Mouse (Mus musculus) layer of hippocampus, adult 18-20 months (tissue): ENCODE data around the gene Efnb2. TPM values are rescaled to one million over a fixed set of nuclear protein-coding genes. Genes with fewer than 3 reads are reported as not detected.

ENCODE experiments used
- DNase-seq, 2 experiments: peaks; one replicate each; pipeline ENCODE4 v3.0.0; 2022; ENCODE audit warnings: low spot score in 2 of 2
- total RNA-seq, 2 experiments: library from RNA; stranded (reverse); gene quantifications; 2 replicates each; pipeline ENCODE4 v1.2.3; 2021

Efnb2 gene
- total RNA-seq, 2 experiments from 2014 or later = 31.0 to 36.0 TPM

DNA sequence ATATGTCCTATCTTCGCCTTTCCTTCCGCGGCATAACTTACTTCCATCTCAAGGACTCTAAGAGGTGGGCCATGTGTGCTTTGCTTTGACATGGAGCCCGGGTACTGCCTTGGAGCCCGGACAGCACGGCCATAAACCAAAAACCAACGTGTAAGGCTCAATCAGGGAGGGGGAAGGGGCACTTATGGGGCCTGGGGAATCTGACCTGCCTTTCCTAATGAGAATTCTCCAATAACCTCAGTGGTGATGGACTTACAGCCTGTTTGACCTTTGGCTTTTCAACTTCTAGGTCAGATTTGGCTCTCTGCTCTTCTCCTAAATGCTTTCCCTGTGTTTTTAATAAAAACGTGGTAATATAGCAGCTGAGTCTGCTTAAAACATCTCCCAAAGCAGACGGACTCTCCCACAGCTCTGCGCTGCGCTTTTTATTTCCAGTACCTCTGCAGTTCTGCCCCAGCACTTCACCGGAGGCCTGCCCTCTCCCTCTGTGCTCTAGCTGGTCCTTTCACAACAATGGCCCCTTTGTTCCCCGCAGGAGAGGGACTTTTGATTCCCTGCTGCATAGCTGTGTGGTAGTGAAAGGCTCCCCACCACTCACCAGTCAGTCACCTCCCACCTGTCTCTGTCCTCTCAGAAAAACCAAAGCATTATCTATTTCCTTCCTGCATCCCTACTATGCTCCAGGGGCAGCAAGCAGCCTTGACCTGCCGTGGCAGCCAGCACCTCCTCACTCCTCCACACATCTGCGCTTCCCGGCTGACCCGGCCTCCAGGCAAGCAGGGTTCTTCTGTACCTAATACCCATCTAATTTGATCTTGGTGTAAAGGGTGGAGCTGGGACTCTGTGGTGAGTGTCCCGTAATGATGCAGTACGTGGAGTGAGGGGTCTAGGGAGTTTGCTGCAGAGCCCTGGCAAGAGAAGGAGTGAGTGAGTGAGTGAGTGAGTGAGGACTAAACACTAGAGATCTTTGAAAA is 41.5 kb downstream of the Efnb2 start:
- no peak for DNase-seq

DNA sequence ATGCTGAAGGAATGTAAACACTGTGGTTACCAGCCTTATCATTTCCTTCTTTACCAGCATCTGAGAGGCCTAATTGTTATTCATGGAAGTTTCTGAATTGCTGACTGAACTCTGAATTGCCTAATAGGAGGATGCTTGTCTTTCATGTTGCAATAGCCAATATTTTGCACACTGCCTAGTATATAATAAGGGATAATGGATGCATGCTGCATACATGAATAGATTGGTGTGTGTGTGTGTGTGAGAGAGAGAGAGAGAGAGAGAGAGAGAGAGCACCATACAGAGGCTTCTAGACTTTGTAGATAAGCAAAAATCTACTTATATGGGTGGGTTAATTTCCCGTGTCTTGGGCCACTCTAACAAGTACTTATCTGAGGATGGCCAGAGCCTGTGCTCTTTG is 47.2 kb downstream of the Efnb2 start:
- DNase-seq = no peak

DNA sequence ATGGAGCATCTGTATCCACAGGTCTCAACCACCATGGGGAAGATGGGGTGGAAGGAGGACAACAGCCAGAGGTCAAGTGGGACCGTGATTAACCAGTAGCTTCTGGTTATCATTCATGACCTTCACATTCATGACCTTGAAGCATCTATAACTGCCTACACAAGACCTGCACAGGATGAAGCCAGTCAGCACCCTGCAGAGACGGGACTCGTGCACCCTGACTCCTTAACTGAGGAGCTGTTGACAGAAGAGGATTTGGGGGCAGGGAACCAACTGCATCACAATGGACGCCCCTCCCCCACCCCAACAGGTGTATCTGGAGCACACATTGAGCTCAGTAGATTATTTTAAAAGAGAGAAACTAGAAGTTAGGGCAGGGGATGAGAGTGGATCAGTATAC is 49.1 kb downstream of the Efnb2 start:
- DNase-seq = no peak

DNA sequence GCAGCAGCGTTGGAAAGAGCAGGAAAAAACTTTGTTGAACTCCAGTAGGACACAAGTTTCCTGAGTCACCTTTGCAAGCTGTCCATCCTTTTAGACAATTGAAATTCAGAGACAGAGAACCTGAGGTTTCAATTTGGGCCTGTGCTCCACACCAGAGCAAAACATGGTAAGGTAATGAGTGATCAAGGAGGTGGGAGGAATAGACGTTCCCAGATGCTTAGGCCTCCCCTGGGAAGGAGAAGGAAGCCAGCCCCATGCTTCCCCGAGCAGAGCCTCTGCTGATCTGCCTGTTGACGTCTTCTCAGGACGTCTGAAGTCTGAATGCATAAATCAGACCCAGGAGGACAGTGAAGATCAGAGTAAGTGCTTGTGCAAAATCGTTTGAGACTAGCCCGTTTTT is 51.3 kb downstream of the Efnb2 start:
- DNase-seq = no peak

DNA sequence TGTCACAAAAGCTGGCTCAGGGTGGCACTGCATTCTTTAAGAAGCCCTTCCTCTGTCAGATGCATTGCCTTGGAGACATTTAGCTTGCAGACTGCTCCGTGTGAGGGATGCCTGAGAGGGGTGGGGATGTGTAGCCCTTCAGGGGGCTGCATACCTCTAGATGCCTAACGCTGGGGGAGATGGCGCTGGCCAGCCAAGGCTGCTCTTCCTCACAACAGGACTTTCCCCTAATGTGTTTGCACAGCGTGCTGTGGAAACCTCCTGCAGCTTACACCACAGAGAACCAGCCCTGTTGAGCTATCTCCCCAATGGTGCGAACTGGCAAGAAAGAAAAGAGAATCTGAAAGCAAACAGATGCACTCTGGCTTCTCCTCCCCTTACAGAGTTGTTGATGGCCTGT is 51.9 kb downstream of the Efnb2 start:
- DNase-seq = no peak

DNA sequence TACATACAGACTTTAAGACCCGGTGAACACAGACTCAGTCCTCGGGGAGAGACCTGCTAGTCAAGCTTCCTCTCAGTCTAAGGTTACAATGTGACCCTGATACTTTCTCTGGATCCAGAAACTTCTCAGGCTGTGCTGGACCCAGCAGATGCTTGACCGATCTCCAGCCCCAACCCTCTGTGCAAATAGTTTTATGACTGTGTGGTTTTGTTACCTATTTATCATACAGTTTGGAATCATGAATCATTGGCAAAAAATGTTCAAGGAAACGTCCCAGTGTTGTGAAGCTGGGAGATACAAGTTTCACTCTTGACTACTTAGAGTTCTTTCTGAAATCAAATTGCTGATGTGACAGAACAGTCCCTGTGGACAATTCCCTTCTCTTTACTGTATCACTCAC is 55.4 kb downstream of the Efnb2 start:
- DNase-seq = no peak

DNA sequence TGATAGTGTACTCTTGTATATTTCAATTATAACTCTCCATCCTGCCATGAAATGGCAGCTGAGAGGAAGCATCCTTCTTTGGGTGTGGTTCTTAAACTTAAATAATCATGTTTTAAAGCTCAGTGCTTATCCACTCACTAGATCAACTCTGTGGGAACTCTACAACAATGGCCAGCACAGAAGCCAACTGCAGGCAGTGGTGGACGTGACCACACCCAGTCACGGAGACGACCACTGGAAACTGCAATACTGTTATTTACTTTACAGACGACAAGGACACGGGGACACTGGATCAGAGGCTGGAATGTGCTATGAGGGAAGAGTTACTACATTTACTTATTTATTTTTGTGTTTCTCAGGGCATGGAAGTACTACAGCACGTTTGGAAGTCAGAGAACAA is 57.2 kb downstream of the Efnb2 start:
- DNase-seq = no peak

DNA sequence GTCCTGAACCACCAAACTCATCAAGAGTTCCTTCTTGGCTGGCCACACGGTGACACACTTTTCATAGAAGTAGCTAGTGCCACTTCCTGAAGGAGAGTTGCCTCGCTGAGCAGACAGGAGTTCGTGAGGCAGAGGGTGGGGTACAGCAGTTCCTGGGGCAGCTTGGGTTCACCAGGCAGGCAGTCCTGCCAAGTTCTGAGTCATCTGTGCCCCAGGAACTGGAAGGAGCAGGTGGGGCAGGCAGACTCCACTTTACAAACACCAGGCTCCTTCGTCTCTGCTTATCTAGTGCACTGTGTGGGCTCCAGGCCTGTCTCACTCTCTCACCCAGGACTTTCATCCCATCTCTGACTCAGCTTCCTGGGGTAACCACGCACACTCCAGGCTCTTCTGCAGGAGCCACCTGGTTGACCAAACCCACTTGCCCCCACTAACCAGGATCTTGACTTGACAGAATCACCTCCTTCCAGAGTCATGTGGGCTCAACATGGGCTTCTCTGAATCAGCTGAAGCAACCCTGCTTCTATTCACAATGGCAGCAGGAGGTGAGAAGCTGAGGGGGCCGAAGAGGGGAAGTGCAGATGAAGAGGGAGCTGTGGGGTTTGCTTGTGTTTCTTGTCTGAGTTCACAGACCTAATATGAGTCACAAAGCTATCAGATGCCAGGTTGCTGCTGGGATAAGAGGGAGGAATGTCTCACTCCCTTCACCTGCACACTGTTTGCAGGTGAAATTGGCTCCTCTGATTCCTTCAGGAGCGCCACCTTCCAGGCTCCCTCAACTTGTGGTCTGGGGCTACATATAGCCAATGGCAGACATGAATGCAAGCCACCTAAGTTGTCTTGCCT is 58.2 kb downstream of the Efnb2 start:
- no peak for DNase-seq

DNA sequence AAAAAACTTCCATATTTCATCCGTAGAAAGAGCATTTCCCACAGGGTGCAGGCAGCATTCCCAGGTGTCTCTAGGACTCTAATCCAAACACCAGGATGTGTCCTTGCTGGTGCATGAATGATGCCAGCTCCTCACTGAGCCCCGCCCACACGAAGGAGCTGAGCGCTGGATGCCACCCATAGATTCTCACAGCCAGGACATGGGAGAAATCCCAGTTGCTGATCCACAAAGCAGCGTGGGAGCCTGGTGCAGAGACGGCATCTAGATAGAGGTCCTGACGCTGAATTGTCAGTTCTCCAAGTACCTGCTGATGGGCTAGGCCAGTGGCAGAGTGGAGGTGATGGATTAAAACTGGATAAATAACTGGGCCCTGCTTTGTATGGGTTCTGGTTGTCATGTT is 61.1 kb downstream of the Efnb2 start:
- DNase-seq = no peak

DNA sequence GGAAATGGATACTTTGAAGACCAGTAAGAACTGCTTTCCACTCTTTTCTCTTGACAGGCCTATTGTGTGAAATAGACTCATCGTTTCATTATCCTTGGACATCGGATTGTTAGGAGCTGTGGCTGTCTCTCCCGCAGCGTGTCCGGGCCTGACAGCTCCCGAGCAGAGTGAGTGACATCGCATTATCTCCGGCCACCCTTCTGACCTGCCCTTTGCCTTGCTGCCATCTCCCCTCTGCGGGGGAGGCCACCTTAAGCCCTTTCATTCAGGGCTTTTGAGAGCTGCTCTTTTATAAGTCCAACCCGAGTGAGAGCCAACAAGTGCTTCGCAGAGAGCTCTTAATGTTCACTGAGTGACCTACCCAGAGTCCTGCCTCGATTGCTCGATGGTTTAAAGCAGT is 63.6 kb downstream of the Efnb2 start:
- DNase-seq = no peak

DNA sequence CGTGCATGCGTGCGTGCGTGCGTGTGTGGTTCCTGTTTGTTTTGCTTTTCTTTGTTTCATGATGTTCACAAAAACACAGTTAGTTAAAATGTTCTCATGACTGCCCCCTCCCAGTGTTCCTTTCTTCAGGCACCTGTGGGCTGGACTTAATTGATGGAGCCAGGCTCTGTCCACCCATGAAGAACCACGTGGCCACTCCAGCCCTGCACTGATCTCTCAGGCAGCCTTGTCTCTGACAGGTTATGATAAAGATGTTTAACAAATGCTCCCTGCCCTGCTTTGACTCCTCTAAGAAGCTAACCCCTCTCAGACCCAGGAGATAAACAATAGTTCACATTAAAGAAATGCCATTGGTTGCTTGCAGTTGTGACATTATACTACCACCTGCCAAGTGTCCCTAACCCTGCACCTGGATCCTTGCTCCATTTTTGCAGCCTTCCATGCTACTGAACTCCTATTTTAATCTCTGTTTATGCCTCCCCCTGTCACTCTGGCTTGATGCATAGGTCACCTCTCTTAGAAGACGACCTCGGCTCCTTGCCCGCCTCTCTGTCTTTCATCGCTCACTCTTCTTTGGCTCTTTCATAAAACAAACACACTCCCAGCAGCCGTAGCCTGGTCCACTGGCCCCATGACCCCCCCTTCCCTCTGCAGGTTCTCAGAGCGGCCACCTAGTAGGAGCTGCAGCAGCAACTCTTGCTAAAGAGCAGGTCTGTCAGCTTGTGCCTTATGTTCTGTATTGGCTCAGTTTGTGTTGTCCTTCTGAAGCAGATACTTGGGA is 65.0 kb downstream of the Efnb2 start:
- DNase-seq = no peak

DNA sequence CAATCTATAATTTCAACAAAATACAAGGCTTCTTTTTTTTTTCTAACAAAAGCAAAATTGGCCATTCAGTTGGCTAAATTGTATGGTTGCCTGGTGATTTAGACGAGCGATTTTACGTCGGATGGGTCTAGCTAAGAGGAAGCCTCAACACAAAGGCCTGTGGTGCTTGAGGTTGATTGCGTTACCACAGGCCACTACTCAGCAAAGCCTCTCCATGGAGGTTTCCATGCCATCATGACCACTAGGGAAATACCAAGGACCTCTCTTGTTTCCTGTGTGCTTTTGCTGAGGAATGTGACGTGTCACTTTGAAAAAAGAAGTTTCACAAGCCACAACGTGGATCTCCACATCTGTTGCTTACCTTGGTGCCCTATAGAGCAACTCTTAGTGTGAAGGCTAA is 67.2 kb downstream of the Efnb2 start:
- DNase-seq = no peak

DNA sequence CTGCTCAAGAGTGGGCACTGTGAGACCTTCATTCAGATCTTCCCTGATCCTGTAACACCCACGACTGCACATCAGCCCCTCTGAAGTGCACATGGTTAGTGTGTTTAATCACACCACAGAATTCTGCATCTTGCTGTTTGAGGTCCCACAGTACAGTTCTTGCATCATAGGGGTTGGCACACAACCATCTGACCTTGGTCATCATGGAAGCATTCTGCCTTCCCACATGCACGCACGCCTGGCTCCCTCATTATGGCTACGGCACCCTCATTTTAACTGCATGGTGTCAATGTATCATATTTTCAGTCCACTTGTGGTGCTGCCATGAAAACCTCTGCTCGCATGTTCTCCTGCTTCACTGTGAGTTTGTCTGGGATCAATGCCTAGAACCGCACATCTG is 67.7 kb downstream of the Efnb2 start:
- DNase-seq = no peak

DNA sequence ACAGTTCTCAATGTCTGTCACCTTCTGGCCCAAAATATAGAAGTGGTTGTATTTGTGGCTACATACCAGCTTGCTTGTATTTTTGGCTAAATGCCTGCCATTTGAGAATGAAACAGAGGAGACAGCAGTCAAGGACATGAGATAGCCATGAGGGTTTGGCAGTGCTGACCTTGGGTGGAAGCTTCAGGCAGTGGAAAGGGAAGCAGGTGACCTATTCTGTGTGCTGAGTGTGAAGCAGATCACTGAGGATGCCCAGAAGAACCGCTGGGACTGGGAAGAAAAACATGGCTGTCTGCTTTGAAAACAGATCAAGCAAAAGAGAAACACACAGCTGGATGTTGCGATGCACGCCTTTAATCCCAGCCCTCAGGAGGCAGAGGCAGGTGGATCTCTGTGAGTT is 68.7 kb downstream of the Efnb2 start:
- no peak for DNase-seq

DNA sequence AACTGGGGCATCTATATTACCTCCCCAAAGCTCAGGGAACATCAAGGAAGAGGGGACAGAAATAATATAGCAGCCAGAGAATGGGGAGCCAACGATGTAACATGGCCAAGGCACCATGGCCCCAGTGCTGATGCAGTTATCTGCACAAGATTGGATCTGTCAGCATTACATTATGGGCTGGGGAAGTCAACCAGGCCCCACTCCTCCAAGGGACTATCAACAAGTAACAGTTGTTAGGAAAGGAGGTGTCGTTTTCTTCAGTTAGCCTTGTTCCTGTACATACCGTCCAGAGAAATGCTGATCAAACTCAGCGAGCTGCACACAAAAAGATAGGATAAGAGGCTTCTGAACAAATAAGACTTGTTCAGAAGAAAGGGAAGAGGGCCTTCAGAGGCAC is 77.1 kb downstream of the Efnb2 start:
- DNase-seq = no peak

DNA sequence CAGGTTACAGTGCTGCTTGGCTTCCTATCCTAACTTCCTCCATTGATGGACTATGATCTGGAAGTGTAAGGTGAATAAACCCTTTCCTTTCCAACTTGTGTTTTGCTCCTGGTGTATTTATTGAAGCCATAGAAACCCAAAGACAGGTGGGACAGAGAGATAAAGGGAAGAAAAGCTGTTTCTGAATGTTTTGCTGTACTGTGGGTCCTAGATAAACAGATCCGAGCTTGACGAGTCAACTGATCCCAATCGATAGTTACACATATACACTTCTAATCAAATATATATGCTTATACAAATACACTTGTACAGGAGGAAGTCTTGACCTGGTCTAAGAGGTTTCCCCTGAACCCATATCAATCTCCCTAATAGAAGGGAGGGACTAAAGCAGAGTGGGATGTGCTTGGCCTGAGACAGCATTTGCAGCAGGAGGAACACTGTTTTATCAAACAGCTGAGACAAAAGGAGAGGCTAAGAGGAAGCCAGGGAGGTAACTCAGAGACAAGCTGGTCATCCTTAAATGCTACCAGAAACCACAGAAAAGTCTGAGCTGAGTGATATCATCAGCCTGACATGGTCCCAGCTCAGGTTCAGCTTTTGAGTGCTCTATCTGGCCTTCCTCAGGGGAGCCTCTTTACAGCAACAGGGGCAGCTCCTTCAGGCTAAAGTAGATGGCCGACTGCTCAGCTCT is 77.6 kb downstream of the Efnb2 start:
- DNase-seq = no peak

DNA sequence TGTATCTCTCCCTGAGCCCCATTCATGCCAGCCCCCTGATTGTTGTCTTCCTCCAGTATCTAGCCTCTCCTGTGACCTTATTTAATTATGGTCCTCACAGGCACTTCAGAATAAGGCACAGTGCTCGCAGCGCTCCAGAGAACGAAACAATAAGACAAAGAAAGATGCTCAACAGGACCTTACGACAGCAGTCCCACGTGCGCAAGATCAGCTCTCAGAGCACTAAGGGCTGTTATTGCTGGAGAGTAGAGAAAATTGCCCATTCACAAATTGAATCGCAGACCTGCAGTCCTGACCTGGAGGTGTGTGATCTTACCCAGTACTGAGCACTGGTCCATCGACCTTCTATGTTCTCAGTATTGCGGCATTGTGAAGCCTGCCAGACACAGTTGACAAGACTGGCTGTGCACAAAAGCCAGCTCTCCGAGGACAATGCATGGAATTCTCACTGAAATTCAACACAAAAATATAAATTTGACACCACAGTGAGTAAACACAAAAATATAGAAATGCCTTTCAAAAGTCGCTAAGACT is 83.2 kb downstream of the Efnb2 start:
- no peak for DNase-seq

DNA sequence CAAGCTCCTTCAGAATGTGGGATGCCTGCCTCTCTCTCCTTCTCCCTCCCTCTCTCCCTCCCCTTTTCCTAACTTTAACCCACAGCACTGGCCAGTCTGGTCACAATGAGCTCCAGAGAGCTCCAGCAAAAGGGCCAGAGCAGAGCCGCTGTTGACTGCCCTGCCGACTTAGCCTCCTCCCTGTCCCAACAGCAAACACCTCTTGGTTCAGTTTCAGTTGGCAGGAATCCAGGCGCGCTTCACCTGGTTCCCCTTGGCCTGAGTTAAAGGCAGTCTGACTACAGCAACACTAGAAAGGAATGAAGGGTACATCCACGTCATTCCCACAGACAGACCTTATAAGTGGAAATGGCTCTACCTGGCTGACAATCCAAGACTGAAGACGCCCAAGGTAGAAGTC is 84.2 kb downstream of the Efnb2 start:
- DNase-seq = no peak

DNA sequence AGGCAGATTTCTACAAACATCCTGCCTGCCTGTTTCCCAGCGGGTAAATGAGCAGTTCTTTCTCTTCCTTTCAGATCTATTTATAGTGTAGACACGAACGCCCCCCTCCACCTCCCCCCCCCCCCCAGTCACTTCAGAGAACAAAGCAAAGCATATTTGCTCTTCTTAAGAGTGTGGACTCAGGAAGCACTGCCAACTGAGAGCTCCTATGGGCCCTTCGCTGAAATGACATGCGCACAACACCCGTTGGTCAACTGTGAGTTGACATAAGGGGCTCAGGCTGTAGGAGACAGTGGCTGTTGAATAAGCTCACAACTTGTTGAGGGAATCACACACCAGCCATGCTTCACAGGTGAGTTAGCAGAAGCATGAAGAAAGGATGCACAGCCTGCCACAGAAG is 84.8 kb downstream of the Efnb2 start:
- DNase-seq = no peak
